Mouse (Mus musculus) olfactory bulb, adult 2 months (tissue): ENCODE results near the gene Tcaf3.

Experiments
- CTCF ChIP-seq: fragments of 200-500 bp; IDR thresholded peaks from 2 replicates; pipeline ENCODE4 v1.5.1; 2012; ENCODE audit warnings: low read depth, mild to moderate bottlenecking, low read length, moderate library complexity; ENCODE audit not compliant: insufficient read depth
- POLR2A ChIP-seq: fragments of 200-500 bp; IDR thresholded peaks from 2 replicates; pipeline ENCODE4 v1.6.1; 2012; ENCODE audit warnings: mild to moderate bottlenecking, low read depth, low read length, moderate library complexity; ENCODE audit not compliant: insufficient read depth

DNA sequence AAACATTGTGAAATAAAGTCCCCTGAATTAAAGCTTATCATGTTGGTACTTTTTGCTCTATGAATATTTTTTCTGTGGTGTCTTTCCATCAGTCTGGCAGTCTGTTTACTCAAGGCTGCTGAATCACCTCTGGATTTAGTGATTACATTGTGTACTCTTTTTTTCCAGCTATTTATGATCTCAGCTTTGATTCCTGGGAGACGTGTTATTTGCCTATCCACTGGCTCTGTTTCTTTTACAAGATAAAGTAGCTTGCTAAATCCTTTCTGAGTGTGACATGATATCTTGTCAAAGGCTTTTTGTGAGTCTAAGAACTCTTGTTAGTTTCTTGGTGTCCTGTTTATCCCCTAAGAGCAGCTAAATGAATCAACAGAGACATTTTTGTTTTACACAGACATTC, 52.6 kb downstream of the Tcaf3 start:
- no peak for TF ChIP-seq POLR2A
- TF ChIP-seq CTCF, result no peak
